Mouse (Mus musculus): ENCODE measurements around the gene Arhgef1. TPM values are rescaled to one million over a fixed set of nuclear protein-coding genes. Genes with fewer than 3 reads are reported as not detected.
A peak's percentile ranks its signal among the peaks of the same experiment; 100 is the strongest.

Arhgef1 gene
- polyA plus RNA-seq, 1 experiment from 2014 or later: 73.7 TPM

DNA sequence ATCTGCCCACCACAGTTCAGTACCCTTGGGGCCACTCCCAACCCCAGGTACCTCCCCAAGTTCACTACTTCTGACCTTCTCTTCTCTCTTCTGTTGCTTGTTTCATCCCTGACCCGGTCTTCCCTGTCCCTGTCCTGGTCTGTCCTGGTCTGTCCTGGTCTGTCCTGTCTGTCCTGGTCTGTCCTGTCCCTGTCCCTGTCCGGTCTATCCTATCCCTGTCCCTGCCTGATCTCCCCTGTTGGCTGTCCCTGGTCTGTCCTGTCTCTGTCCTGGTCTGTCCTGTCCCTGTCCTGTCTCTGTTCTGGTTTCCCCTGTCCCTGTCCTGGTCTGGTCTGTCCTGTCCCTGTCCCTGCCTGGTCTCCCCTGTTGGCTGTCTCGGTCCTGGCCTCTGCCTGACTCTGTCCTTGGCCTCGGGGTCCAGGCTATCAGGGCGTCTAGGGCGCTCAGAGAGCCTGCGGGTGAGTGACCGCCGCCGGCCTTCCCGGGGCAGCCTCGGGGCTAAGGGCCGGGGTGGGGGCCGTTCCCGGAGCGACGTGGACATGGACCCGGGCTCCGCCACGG lies 16.1 kb downstream of the Arhgef1 start:
- ATAC-seq: no peak
- H3K36me3 ChIP-seq (ENCODE audit: control insufficient read depth, insufficient read depth): peaks cover 34% of the 10 kb centered on the region
- 94% methylated on average over 20 of the region's 20 CpGs for WGBS
- no peak overlapping the region for H3K4me3 ChIP-seq (replicated peaks; ENCODE audit: low read length)
- H3K4me2 ChIP-seq (ENCODE audit: low read length): no peak overlapping the region
- H3K4me1 ChIP-seq (replicated peaks; ENCODE audit: control insufficient read depth, insufficient read depth, low read length): no peaks in the 10 kb centered on the region
- no peak overlapping the region for H3K9ac ChIP-seq (replicated peaks; ENCODE audit: low read depth, low read length)
- H3K27ac ChIP-seq (ENCODE audit: low read length): no peak overlapping the region
- H3K9me3 ChIP-seq (ENCODE audit: control insufficient read depth, low read length): no peaks in the 10 kb centered on the region
- no peaks in the 10 kb centered on the region for H3K27me3 ChIP-seq (replicated peaks; ENCODE audit: control insufficient read depth, insufficient read depth, low read length)

DNA sequence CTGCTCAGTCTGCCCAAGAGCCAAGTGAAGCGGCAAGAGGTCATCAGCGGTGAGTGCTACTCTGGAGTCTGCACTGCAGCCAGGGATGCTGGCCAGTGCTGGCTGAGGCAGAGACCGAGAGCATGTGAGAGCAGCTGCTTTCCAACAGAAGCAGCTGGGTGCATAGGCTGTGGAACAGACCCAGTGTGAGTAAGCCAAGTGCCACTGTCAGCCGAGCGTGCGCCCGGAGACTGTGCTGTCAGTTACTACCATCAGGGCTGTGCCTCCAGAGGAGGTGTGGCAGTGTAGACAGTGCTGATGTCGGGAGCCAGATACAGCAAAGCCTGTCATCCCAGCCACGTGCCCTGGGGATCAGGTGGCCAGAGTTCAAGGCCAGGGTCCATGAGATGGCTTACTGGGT lies 17.0 kb downstream of the Arhgef1 start:
- H3K36me3 ChIP-seq (ENCODE audit: control insufficient read depth, insufficient read depth): peaks cover 41% of the 10 kb centered on the region
- WGBS: 89% methylated on average over 9 of the region's 9 CpGs

DNA sequence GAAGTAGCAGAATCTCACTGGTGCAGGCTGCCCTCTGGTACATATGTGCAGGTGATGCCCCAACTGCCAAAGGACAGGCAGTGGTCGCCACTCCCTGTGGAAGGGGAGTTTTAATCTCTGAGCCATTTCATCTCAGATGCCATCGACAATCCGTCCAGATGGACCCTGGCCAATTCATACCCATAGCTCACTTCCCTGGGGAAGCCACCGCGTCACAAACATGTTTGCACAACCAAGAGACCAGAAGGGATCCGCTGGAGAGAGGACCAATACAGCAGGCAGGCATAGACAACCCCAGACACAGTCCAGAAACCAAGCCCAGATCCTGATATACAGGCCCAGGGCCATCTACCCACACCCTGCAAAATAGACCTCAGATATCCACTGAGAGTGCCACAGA lies 27.8 kb downstream of the Arhgef1 start:
- H3K27ac ChIP-seq (ENCODE audit: low read length): no peak overlapping the region
- WGBS: 49% methylated on average over 6 of the region's 6 CpGs
- H3K9ac ChIP-seq (replicated peaks; ENCODE audit: low read depth, low read length): no peak overlapping the region
- no peak overlapping the region for H3K4me3 ChIP-seq (replicated peaks; ENCODE audit: low read length)
- H3K36me3 ChIP-seq (ENCODE audit: control insufficient read depth, insufficient read depth): peaks cover 6% of the 10 kb centered on the region; the same call in 1 of the 2 replicates
- H3K27me3 ChIP-seq (replicated peaks; ENCODE audit: control insufficient read depth, insufficient read depth, low read length): peaks cover 53% of the 10 kb centered on the region
- peaks cover 16% of the 10 kb centered on the region; the same call in 1 of the 2 replicates for H3K4me1 ChIP-seq (replicated peaks; ENCODE audit: control insufficient read depth, insufficient read depth, low read length)
- H3K4me2 ChIP-seq (ENCODE audit: low read length): no peak overlapping the region
- no peaks in the 10 kb centered on the region for H3K9me3 ChIP-seq (ENCODE audit: control insufficient read depth, low read length)
- no peak for ATAC-seq

More for the DNA sequence above, 17.0 kb downstream of the Arhgef1 start:
- ATAC-seq: no peak; the same call in 1 of the 2 replicates
- Histone ChIP-seq H3K4me1 (replicated peaks; ENCODE audit: control insufficient read depth, insufficient read depth, low read length) (no peaks in the 10 kb centered on the region), H3K27ac (ENCODE audit: low read length) (no peak overlapping the region), H3K27me3 (replicated peaks; ENCODE audit: control insufficient read depth, insufficient read depth, low read length) (no peaks in the 10 kb centered on the region), H3K9ac (replicated peaks; ENCODE audit: low read depth, low read length) (no peak overlapping the region), H3K9me3 (ENCODE audit: control insufficient read depth, low read length) (no peaks in the 10 kb centered on the region), H3K4me3 (replicated peaks; ENCODE audit: low read length) (no peak overlapping the region), H3K4me2 (ENCODE audit: low read length) (no peak overlapping the region)

DNA sequence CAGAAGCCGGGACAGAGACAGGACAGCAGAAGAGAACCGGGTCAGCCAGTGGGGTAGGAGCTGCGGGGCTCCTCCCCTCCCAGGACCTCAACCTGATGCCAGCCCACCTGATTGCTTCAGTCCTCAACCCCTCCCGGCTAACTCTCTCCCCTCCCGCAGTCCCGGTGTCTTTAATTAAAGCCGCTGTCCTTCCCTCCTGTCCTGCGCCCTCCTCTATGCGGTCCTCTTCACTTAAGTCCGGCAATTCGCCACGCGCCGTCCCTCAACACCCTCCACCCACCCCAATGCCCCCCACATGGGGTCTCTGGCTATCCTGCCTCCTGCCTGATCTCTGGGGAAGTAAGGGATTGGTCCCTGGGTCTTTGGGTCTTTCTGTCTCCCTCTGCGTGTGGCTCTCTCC lies 28.9 kb downstream of the Arhgef1 start:
- Histone ChIP-seq H3K9me3 (ENCODE audit: control insufficient read depth, low read length) (no peaks in the 10 kb centered on the region), H3K9ac (replicated peaks; ENCODE audit: low read depth, low read length) (no peak overlapping the region), H3K27me3 (replicated peaks; ENCODE audit: control insufficient read depth, insufficient read depth, low read length) (peaks cover 55% of the 10 kb centered on the region), H3K4me1 (replicated peaks; ENCODE audit: control insufficient read depth, insufficient read depth, low read length) (peaks cover 16% of the 10 kb centered on the region; the same call in 1 of the 2 replicates), H3K4me3 (replicated peaks; ENCODE audit: low read length) (no peak overlapping the region), H3K36me3 (ENCODE audit: control insufficient read depth, insufficient read depth) (no peaks in the 10 kb centered on the region; the same call in 1 of the 2 replicates), H3K27ac (ENCODE audit: low read length) (no peak overlapping the region), H3K4me2 (ENCODE audit: low read length) (no peak overlapping the region)
- 0% methylated on average over 14 of the region's 15 CpGs for WGBS
- no peak for ATAC-seq

DNA sequence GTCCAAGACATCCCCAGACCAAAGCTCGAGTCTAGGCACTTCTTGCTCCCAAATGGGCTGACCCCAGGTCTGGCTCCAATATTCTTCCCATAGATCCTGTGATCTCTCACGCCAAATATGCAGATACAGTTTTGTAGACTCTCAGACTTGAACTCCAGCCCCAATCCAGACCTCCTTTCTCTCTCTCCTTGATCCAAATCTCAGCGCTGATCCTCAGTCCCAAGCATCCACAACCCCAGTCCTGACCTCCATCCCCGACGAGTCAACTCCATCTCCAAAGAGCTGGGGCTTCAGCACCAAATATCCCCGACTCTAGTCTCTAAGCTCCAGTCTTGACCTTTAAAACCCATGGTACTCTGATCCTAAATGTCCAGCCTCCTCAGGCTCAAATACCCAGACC lies 40.9 kb downstream of the Arhgef1 start:
- Histone ChIP-seq H3K27me3 (replicated peaks; ENCODE audit: control insufficient read depth, insufficient read depth, low read length) (peaks cover 77% of the 10 kb centered on the region), H3K4me3 (replicated peaks; ENCODE audit: low read length) (no peak overlapping the region), H3K27ac (ENCODE audit: low read length) (no peak overlapping the region), H3K9ac (replicated peaks; ENCODE audit: low read depth, low read length) (no peak overlapping the region), H3K9me3 (ENCODE audit: control insufficient read depth, low read length) (no peaks in the 10 kb centered on the region), H3K36me3 (ENCODE audit: control insufficient read depth, insufficient read depth) (no peaks in the 10 kb centered on the region), H3K4me1 (replicated peaks; ENCODE audit: control insufficient read depth, insufficient read depth, low read length) (peaks cover 13% of the 10 kb centered on the region), H3K4me2 (ENCODE audit: low read length) (no peak overlapping the region)
- no peak for ATAC-seq
- WGBS: 4% methylated on average over 6 of the region's 6 CpGs

DNA sequence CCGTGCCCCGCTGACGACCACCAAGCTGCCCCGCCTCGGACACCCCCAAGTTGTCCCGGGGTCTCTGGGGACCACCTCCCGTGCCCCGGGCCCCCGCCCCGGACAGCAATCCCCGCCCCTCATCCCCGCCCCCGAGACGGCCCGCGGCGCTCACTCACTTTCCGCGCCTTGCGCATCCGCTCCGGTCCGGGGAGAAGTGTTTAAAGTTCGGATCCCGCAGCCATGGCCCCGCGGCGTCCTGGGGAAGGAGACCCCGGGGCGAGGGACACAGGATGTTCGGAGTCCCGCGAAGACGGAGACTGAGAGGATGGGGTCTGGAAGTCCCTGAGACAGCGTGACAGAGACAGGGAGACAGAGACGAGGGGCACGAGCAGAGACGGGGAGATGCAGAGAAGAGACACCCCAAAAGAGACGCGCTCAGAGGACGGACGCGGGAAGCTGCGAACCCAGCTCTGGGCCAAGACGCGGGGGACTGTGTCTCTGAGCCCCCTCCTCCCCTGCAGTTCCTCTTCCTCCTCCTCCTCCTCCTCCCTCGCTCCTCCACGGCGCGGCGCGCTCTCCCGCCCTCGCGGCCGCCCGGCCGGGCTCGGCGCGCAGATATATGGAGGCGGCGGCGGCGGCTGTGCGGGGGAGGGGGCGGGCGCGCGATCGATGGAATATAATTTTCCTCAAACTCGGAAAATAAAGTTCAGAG lies 41.7 kb downstream of the Arhgef1 start, which contains the start of gene Gm4881:
Gm4881 (minus strand) TSS at position 238 of the 694 bp plus-strand sequence.
- under 1% methylated on average over 60 of the region's 72 CpGs for WGBS
- peak within 1 kb of the TSS; percentile 39 for H3K4me3 ChIP-seq (replicated peaks; ENCODE audit: low read length)
- no peak within 1 kb of the TSS; the same call in 1 of the 2 replicates for H3K9ac ChIP-seq (replicated peaks; ENCODE audit: low read depth, low read length)
- H3K27ac ChIP-seq (ENCODE audit: low read length): no peak within 1 kb of the TSS
- H3K27me3 ChIP-seq (replicated peaks; ENCODE audit: control insufficient read depth, insufficient read depth, low read length): peaks cover 82% of the 10 kb centered on the region
- H3K36me3 ChIP-seq (ENCODE audit: control insufficient read depth, insufficient read depth): no peaks in the 10 kb centered on the region
- peak within 1 kb of the TSS; percentile 69 for H3K4me2 ChIP-seq (ENCODE audit: low read length)
- peaks cover 18% of the 10 kb centered on the region for H3K4me1 ChIP-seq (replicated peaks; ENCODE audit: control insufficient read depth, insufficient read depth, low read length)
- H3K9me3 ChIP-seq (ENCODE audit: control insufficient read depth, low read length): no peaks in the 10 kb centered on the region
- ATAC-seq: no peak

DNA sequence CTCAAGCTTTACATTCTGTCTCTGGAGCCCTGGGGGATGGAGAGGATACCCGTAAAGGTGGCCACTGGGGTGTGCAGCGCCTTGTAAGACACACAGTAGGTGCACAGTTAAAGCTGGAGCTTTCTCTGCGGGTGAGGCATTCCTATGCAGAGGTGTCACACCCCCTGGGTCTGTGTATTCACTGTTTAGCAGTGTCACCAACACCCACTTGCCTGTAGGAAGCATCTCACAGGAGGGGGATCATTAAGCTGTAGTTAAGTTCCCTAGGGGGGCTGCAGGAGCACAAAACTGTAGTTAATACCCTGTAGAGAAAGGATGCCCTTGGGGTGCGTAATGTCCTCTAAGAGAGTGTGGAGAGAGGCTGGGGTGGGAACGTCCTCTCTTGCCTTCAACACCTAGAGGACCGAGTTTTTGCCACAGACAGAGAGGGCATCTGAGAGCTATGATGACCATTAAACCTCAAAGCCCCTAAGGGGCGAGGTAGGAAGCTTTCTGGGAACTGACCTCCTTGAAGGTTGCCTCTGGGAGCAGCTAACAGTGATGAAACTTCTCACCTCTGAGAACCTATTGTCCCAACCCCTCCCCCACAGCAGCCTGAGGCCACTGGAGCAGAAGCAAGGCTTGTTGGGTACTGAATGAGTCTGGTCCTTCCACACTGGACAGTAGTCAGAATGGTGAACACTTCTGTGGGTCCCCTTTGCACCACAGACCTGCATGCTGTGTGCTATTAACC lies 44.8 kb downstream of the Arhgef1 start:
- Histone ChIP-seq H3K9ac (replicated peaks; ENCODE audit: low read depth, low read length) (no peak overlapping the region), H3K27me3 (replicated peaks; ENCODE audit: control insufficient read depth, insufficient read depth, low read length) (peaks cover 89% of the 10 kb centered on the region), H3K27ac (ENCODE audit: low read length) (no peak overlapping the region), H3K4me2 (ENCODE audit: low read length) (no peak overlapping the region), H3K4me3 (replicated peaks; ENCODE audit: low read length) (no peak overlapping the region), H3K9me3 (ENCODE audit: control insufficient read depth, low read length) (no peaks in the 10 kb centered on the region), H3K4me1 (replicated peaks; ENCODE audit: control insufficient read depth, insufficient read depth, low read length) (peaks cover 24% of the 10 kb centered on the region), H3K36me3 (ENCODE audit: control insufficient read depth, insufficient read depth) (no peaks in the 10 kb centered on the region)
- WGBS: 3% methylated on average over 7 of the region's 7 CpGs
- ATAC-seq: no peak

DNA sequence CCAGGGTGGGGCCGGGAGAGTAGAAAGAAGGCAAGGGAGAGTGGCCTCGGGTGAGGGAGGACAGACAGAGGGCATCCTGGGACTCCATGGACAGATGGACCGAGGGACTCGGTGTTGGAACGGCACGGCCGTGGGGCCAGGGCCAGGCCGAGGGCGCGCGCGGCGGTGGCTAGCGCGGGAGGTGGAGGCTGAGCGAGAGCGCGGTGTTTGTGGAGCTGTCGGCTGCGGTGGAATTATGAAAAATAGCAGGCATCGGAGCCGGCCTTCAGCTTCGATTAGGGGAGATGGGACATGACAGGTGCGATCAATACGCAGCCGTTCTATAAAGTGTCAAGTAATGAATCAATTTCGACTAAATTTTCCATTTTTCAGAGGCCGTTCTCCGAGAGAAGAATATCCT lies 46.1 kb downstream of the Arhgef1 start:
- Histone ChIP-seq H3K27ac (ENCODE audit: low read length) (no peak overlapping the region), H3K36me3 (ENCODE audit: control insufficient read depth, insufficient read depth) (no peaks in the 10 kb centered on the region), H3K4me3 (replicated peaks; ENCODE audit: low read length) (peak overlapping the region; percentile 20; the same call in 1 of the 2 replicates), H3K4me2 (ENCODE audit: low read length) (0 out of 2 replicates have a peak overlapping the region, but pooled peaks have one; percentile 28), H3K9me3 (ENCODE audit: control insufficient read depth, low read length) (no peaks in the 10 kb centered on the region), H3K9ac (replicated peaks; ENCODE audit: low read depth, low read length) (0 out of 2 replicates have a peak overlapping the region, but pooled peaks have one; percentile 39), H3K4me1 (replicated peaks; ENCODE audit: control insufficient read depth, insufficient read depth, low read length) (peaks cover 21% of the 10 kb centered on the region), H3K27me3 (replicated peaks; ENCODE audit: control insufficient read depth, insufficient read depth, low read length) (peaks cover 81% of the 10 kb centered on the region)
- 2% methylated on average over 29 of the region's 29 CpGs for WGBS
- ATAC-seq: no peak

DNA sequence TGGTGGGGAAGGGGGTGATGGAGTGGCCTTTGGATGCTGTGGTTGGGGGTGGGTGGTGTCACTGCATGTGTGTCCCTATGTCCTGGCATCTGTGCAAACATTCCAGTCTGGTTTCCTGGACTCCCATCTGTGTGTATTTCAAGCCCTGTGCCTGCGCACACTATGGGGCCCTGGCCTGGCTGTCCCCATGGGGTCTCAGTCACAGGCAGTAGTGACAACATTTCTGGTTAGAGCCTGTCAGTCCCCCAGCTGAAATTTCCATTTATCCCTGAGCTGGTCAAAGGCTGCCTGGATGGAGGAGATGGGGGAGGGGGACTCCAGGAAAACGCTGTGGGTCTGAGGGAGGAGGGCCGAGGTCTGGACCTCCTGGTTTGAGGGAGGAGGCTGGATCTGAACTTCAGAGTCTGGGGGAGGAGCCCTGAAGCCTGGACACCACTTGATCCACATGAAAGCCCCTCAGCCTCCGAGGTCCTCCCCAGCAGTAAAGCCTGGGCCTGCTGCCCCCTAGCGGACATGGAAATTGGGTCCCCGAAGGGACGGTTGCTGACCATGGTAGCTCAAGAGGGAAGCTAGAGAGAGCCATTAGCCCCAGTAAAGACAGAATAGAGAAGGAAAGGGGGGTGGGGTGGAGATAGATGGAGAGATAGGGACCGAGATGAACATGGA lies 47.4 kb downstream of the Arhgef1 start:
- H3K36me3 ChIP-seq (ENCODE audit: control insufficient read depth, insufficient read depth): no peaks in the 10 kb centered on the region
- peaks cover 70% of the 10 kb centered on the region for H3K27me3 ChIP-seq (replicated peaks; ENCODE audit: control insufficient read depth, insufficient read depth, low read length)
- no peak overlapping the region for H3K4me2 ChIP-seq (ENCODE audit: low read length)
- peaks cover 18% of the 10 kb centered on the region for H3K4me1 ChIP-seq (replicated peaks; ENCODE audit: control insufficient read depth, insufficient read depth, low read length)
- H3K9ac ChIP-seq (replicated peaks; ENCODE audit: low read depth, low read length): no peak overlapping the region
- WGBS: under 1% methylated on average over 8 of the region's 8 CpGs
- no peaks in the 10 kb centered on the region for H3K9me3 ChIP-seq (ENCODE audit: control insufficient read depth, low read length)
- no peak overlapping the region for H3K27ac ChIP-seq (ENCODE audit: low read length)
- H3K4me3 ChIP-seq (replicated peaks; ENCODE audit: low read length): no peak overlapping the region
- ATAC-seq: peak; percentile 27; the same call in 1 of the 2 replicates

All from forebrain, embryonic 16.5 days (tissue).